Mouse (Mus musculus): ENCODE results near the gene Kif21b. TPM values are rescaled to one million over a fixed set of nuclear protein-coding genes. Genes with fewer than 3 reads are reported as not detected.
A peak's percentile ranks its signal among the peaks of the same experiment; 100 is the strongest.

Kif21b gene
- polyA plus RNA-seq, 1 experiment from 2014 or later = 4.3 TPM

GRCm38 (mm10) chr1:136141176-136141950 lies 10.2 kb downstream of the Kif21b start:
- WGBS = 85% methylated on average over 11 of the region's 11 CpGs
- no peak overlapping the region for H3K9ac ChIP-seq (ENCODE audit: low read depth, low read length)
- H3K27me3 ChIP-seq (replicated peaks; ENCODE audit: control insufficient read depth, insufficient read depth, low read length) = no peaks in the 10 kb centered on the region
- no peak overlapping the region for H3K4me3 ChIP-seq (ENCODE audit: low read length)
- no peak for ATAC-seq
- no peak overlapping the region for H3K4me2 ChIP-seq (ENCODE audit: low read depth, low read length)
- no peaks in the 10 kb centered on the region for H3K36me3 ChIP-seq (ENCODE audit: control insufficient read depth, insufficient read depth, low read length)
- H3K9me3 ChIP-seq (ENCODE audit: control insufficient read depth, low read length) = no peaks in the 10 kb centered on the region
- H3K4me1 ChIP-seq (ENCODE audit: control insufficient read depth, insufficient read depth, low read length) = peaks cover 55% of the 10 kb centered on the region
- H3K27ac ChIP-seq (ENCODE audit: low read length) = no peak overlapping the region

GRCm38 (mm10) chr1:136142336-136142735 lies 11.1 kb downstream of the Kif21b start:
- H3K27ac ChIP-seq (ENCODE audit: low read length) = no peak overlapping the region
- no peak overlapping the region for H3K4me2 ChIP-seq (ENCODE audit: low read depth, low read length)
- H3K9ac ChIP-seq (ENCODE audit: low read depth, low read length) = no peak overlapping the region
- no peak overlapping the region for H3K4me3 ChIP-seq (ENCODE audit: low read length)
- peaks cover 46% of the 10 kb centered on the region for H3K4me1 ChIP-seq (ENCODE audit: control insufficient read depth, insufficient read depth, low read length)
- peak; percentile 10; the same call in 1 of the 2 replicates for ATAC-seq
- no peaks in the 10 kb centered on the region; the same call in 1 of the 2 replicates for H3K36me3 ChIP-seq (ENCODE audit: control insufficient read depth, insufficient read depth, low read length)
- H3K9me3 ChIP-seq (ENCODE audit: control insufficient read depth, low read length) = no peaks in the 10 kb centered on the region
- 30% methylated on average over 6 of the region's 6 CpGs for WGBS
- H3K27me3 ChIP-seq (replicated peaks; ENCODE audit: control insufficient read depth, insufficient read depth, low read length) = no peaks in the 10 kb centered on the region

- no peak overlapping the region for H3K4me3 ChIP-seq (ENCODE audit: low read length)
- WGBS = 86% methylated on average over 10 of the region's 10 CpGs
- ATAC-seq = no peak
- H3K36me3 ChIP-seq (ENCODE audit: control insufficient read depth, insufficient read depth, low read length) = no peaks in the 10 kb centered on the region; the same call in none of the 2 replicates
- H3K4me1 ChIP-seq (ENCODE audit: control insufficient read depth, insufficient read depth, low read length) = peaks cover 34% of the 10 kb centered on the region
- H3K4me2 ChIP-seq (ENCODE audit: low read depth, low read length) = no peak overlapping the region
- H3K27me3 ChIP-seq (replicated peaks; ENCODE audit: control insufficient read depth, insufficient read depth, low read length) = no peaks in the 10 kb centered on the region
- H3K27ac ChIP-seq (ENCODE audit: low read length) = no peak overlapping the region
- no peaks in the 10 kb centered on the region for H3K9me3 ChIP-seq (ENCODE audit: control insufficient read depth, low read length)
- no peak overlapping the region for H3K9ac ChIP-seq (ENCODE audit: low read depth, low read length)
Observed at GRCm38 (mm10) chr1:136143514-136143913, 12.3 kb downstream of the Kif21b start.

GRCm38 (mm10) chr1:136149702-136150101 lies 18.5 kb downstream of the Kif21b start:
- H3K36me3 ChIP-seq (ENCODE audit: control insufficient read depth, insufficient read depth, low read length) = peaks cover 22% of the 10 kb centered on the region
- H3K9me3 ChIP-seq (ENCODE audit: control insufficient read depth, low read length) = no peaks in the 10 kb centered on the region
- 84% methylated on average over 9 of the region's 9 CpGs for WGBS
- H3K4me1 ChIP-seq (ENCODE audit: control insufficient read depth, insufficient read depth, low read length) = no peaks in the 10 kb centered on the region; the same call in 1 of the 2 replicates
- H3K9ac ChIP-seq (ENCODE audit: low read depth, low read length) = no peak overlapping the region
- no peak overlapping the region for H3K4me3 ChIP-seq (ENCODE audit: low read length)
- no peaks in the 10 kb centered on the region for H3K27me3 ChIP-seq (replicated peaks; ENCODE audit: control insufficient read depth, insufficient read depth, low read length)
- ATAC-seq = 0 out of 2 replicates have a peak, but pooled peaks have one; percentile 36
- no peak overlapping the region for H3K27ac ChIP-seq (ENCODE audit: low read length)
- no peak overlapping the region for H3K4me2 ChIP-seq (ENCODE audit: low read depth, low read length)

GRCm38 (mm10) chr1:136151371-136151770 lies 20.2 kb downstream of the Kif21b start:
- Histone ChIP-seq H3K36me3 (ENCODE audit: control insufficient read depth, insufficient read depth, low read length) (peaks cover 26% of the 10 kb centered on the region), H3K4me1 (ENCODE audit: control insufficient read depth, insufficient read depth, low read length) (no peaks in the 10 kb centered on the region; the same call in 1 of the 2 replicates), H3K9me3 (ENCODE audit: control insufficient read depth, low read length) (no peaks in the 10 kb centered on the region), H3K9ac (ENCODE audit: low read depth, low read length) (no peak overlapping the region), H3K27ac (ENCODE audit: low read length) (no peak overlapping the region), H3K27me3 (replicated peaks; ENCODE audit: control insufficient read depth, insufficient read depth, low read length) (no peaks in the 10 kb centered on the region), H3K4me2 (ENCODE audit: low read depth, low read length) (no peak overlapping the region), H3K4me3 (ENCODE audit: low read length) (no peak overlapping the region)
- 65% methylated on average over 8 of the region's 8 CpGs for WGBS
- no peak for ATAC-seq

- WGBS = 91% methylated on average over 4 of the region's 4 CpGs
- Histone ChIP-seq H3K4me3 (ENCODE audit: low read length) (no peak overlapping the region), H3K4me2 (ENCODE audit: low read depth, low read length) (no peak overlapping the region), H3K9me3 (ENCODE audit: control insufficient read depth, low read length) (no peaks in the 10 kb centered on the region), H3K27me3 (replicated peaks; ENCODE audit: control insufficient read depth, insufficient read depth, low read length) (no peaks in the 10 kb centered on the region), H3K36me3 (ENCODE audit: control insufficient read depth, insufficient read depth, low read length) (peaks cover 20% of the 10 kb centered on the region), H3K4me1 (ENCODE audit: control insufficient read depth, insufficient read depth, low read length) (no peaks in the 10 kb centered on the region; the same call in 1 of the 2 replicates), H3K27ac (ENCODE audit: low read length) (no peak overlapping the region), H3K9ac (ENCODE audit: low read depth, low read length) (no peak overlapping the region)
- no peak for ATAC-seq
Observed at GRCm38 (mm10) chr1:136156304-136156703, 25.1 kb downstream of the Kif21b start.

- 90% methylated on average over 4 of the region's 4 CpGs for WGBS
- peaks cover 19% of the 10 kb centered on the region for H3K36me3 ChIP-seq (ENCODE audit: control insufficient read depth, insufficient read depth, low read length)
- H3K27me3 ChIP-seq (replicated peaks; ENCODE audit: control insufficient read depth, insufficient read depth, low read length) = no peaks in the 10 kb centered on the region
- no peak overlapping the region for H3K27ac ChIP-seq (ENCODE audit: low read length)
- H3K9ac ChIP-seq (ENCODE audit: low read depth, low read length) = no peak overlapping the region
- no peak overlapping the region for H3K4me3 ChIP-seq (ENCODE audit: low read length)
- no peaks in the 10 kb centered on the region; the same call in 1 of the 2 replicates for H3K4me1 ChIP-seq (ENCODE audit: control insufficient read depth, insufficient read depth, low read length)
- H3K4me2 ChIP-seq (ENCODE audit: low read depth, low read length) = no peak overlapping the region
- no peaks in the 10 kb centered on the region for H3K9me3 ChIP-seq (ENCODE audit: control insufficient read depth, low read length)
- ATAC-seq = peak; percentile 61
Observed at GRCm38 (mm10) chr1:136156951-136157350, 25.8 kb downstream of the Kif21b start.

GRCm38 (mm10) chr1:136159830-136160229 lies 28.6 kb downstream of the Kif21b start:
- 58% methylated on average over 10 of the region's 12 CpGs for WGBS
- no peak overlapping the region for H3K4me3 ChIP-seq (ENCODE audit: low read length)
- no peak overlapping the region for H3K9ac ChIP-seq (ENCODE audit: low read depth, low read length)
- H3K9me3 ChIP-seq (ENCODE audit: control insufficient read depth, low read length) = no peaks in the 10 kb centered on the region
- no peak overlapping the region for H3K27ac ChIP-seq (ENCODE audit: low read length)
- peaks cover 9% of the 10 kb centered on the region for H3K36me3 ChIP-seq (ENCODE audit: control insufficient read depth, insufficient read depth, low read length)
- ATAC-seq = no peak
- H3K4me1 ChIP-seq (ENCODE audit: control insufficient read depth, insufficient read depth, low read length) = no peaks in the 10 kb centered on the region
- no peak overlapping the region for H3K4me2 ChIP-seq (ENCODE audit: low read depth, low read length)
- no peaks in the 10 kb centered on the region for H3K27me3 ChIP-seq (replicated peaks; ENCODE audit: control insufficient read depth, insufficient read depth, low read length)

- Histone ChIP-seq H3K27me3 (replicated peaks; ENCODE audit: control insufficient read depth, insufficient read depth, low read length) (no peaks in the 10 kb centered on the region), H3K9ac (ENCODE audit: low read depth, low read length) (no peak overlapping the region), H3K4me2 (ENCODE audit: low read depth, low read length) (no peak overlapping the region), H3K4me1 (ENCODE audit: control insufficient read depth, insufficient read depth, low read length) (no peaks in the 10 kb centered on the region), H3K36me3 (ENCODE audit: control insufficient read depth, insufficient read depth, low read length) (peaks cover 9% of the 10 kb centered on the region; the same call in 1 of the 2 replicates), H3K4me3 (ENCODE audit: low read length) (no peak overlapping the region), H3K27ac (ENCODE audit: low read length) (no peak overlapping the region), H3K9me3 (ENCODE audit: control insufficient read depth, low read length) (no peaks in the 10 kb centered on the region)
- no peak for ATAC-seq
- 89% methylated on average over 12 of the region's 12 CpGs for WGBS
Observed at GRCm38 (mm10) chr1:136160297-136160696, 29.1 kb downstream of the Kif21b start.

All from intestine, embryonic 16.5 days (tissue).